Comparison of ENCODE assay signal across 13 mouse cellular contexts in the genomic region with DNA sequence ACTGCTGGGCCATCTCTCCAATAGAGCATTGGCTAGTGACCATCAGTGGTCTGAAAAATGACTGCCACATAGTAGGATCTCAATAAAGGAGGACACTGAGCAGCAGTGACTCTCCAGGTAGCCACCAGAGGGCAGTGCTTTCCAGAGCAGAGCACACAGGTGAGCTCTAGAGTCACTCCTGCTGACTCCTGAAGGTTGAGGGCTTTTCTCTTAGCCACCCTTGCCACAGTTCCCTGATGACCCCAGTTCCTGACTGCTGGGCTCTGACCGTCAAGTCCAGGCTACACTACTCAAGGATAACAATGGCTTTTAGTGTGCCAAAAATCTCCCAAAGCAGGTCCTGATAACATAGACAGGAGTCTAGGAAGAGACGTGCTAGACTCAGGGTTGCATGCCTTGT. TPM values are rescaled to one million over a fixed set of nuclear protein-coding genes. Genes with fewer than 3 reads are reported as not detected.
DNase-seq lines count a peak whose midpoint lies in the region; ATAC-seq and TF ChIP-seq lines count a peak whose summit lies in the region.
"Had no signal": no experiment of that assay in that cellular context is flagged by ENCODE, and none has a peak within 500 bp of the region (broad histone marks: within the 10 kb centered on the region; RNA-seq: fewer than 3 reads in every experiment).

No protein-coding gene starts in this region.

- no peak overlapping the region for H3K9ac ChIP-seq in forebrain, postnatal 0 days
- no peak overlapping the region for H3K9ac ChIP-seq in forebrain, embryonic 13.5 days
- H3K9ac ChIP-seq in liver, embryonic 14.5 days (replicated peaks), result no peak overlapping the region
- H3K9ac ChIP-seq in liver, embryonic 12.5 days, result no peak overlapping the region

- 82% methylated on average over 2 of the region's 2 CpGs for WGBS in forebrain, postnatal 0 days
- WGBS in forebrain, embryonic 13.5 days, result 84% methylated on average over 2 of the region's 2 CpGs
- WGBS in liver, embryonic 14.5 days (ENCODE audit: insufficient replicate concordance), result 68% methylated on average over 2 of the region's 2 CpGs
- 72% methylated on average over 2 of the region's 2 CpGs for WGBS in liver, embryonic 12.5 days (ENCODE audit: insufficient replicate concordance)
- WGBS in small intestine, adult 2 months, result 84% methylated on average over 2 of the region's 2 CpGs

- H3K4me1 ChIP-seq in forebrain, postnatal 0 days (ENCODE audit: insufficient read depth), result no peaks in the 10 kb centered on the region
- peaks cover 27% of the 10 kb centered on the region for H3K4me1 ChIP-seq in forebrain, embryonic 13.5 days
- peaks cover 0 to 11% of the 10 kb centered on the region in 2 experiments; a peak in 2 of 4 replicates for H3K4me1 ChIP-seq in liver, embryonic 14.5 days (replicated peaks; ENCODE audit: control insufficient read depth in 2 of 2, insufficient read depth in 2 of 2, low read length in 1 of 2)
- peaks cover 28% of the 10 kb centered on the region for H3K4me1 ChIP-seq in liver, embryonic 12.5 days
- peaks cover 6% of the 10 kb centered on the region; the same call in 1 of the 2 replicates for H3K4me1 ChIP-seq in small intestine, adult 2 months (ENCODE audit: control insufficient read depth, insufficient read depth, insufficient read length, low read length)

- TF ChIP-seq EP300 in liver, embryonic 14.5 days (IDR thresholded peaks at IDR 0.05; ENCODE audit: low read depth), result no peak

- no peak for DNase-seq in forebrain, postnatal 0 days
- DNase-seq in liver, embryonic 14.5 days (ENCODE audit: low read depth in 3 of 3, low spot score in 3 of 3), result no peak
- DNase-seq in R1 (ENCODE audit: low read depth, low spot score), result peak; percentile 68
- no peak for DNase-seq in adrenal gland, postnatal 10 days
- no peak for DNase-seq in urinary bladder, postnatal 25 days (ENCODE audit: low spot score)
- DNase-seq: adrenal gland, postnatal 14 days; cerebellum, postnatal 14 days had no signal

- H3K27ac ChIP-seq in forebrain, postnatal 0 days (ENCODE audit: low read depth, low read length), result no peak overlapping the region
- no peak overlapping the region for H3K27ac ChIP-seq in forebrain, embryonic 13.5 days
- H3K27ac ChIP-seq in liver, embryonic 14.5 days, result no peak overlapping the region
- no peak overlapping the region for H3K27ac ChIP-seq in liver, embryonic 12.5 days
- H3K27ac ChIP-seq in small intestine, adult 2 months (ENCODE audit: insufficient read depth, low read depth, low read length), result no peak overlapping the region

- no peaks in the 10 kb centered on the region for H3K9me3 ChIP-seq in forebrain, postnatal 0 days (ENCODE audit: low read length)
- no peaks in the 10 kb centered on the region for H3K9me3 ChIP-seq in forebrain, embryonic 13.5 days (replicated peaks)
- H3K9me3 ChIP-seq in liver, embryonic 14.5 days (ENCODE audit: control insufficient read depth, low read length), result no peaks in the 10 kb centered on the region
- H3K9me3 ChIP-seq in liver, embryonic 12.5 days (replicated peaks), result no peaks in the 10 kb centered on the region
- H3K9me3 ChIP-seq: megakaryocyte, embryonic 14.5 days had no signal

- H3K36me3 ChIP-seq in forebrain, postnatal 0 days (ENCODE audit: insufficient read depth), result peaks cover 10% of the 10 kb centered on the region; the same call in 1 of the 2 replicates
- H3K36me3 ChIP-seq in forebrain, embryonic 13.5 days (ENCODE audit: poor library complexity, severe bottlenecking), result no peaks in the 10 kb centered on the region
- H3K36me3 ChIP-seq in liver, embryonic 14.5 days (replicated peaks; ENCODE audit: control insufficient read depth, insufficient read depth, low read depth), result no peaks in the 10 kb centered on the region
- peaks cover 8% of the 10 kb centered on the region for H3K36me3 ChIP-seq in liver, embryonic 12.5 days
- H3K36me3 ChIP-seq in small intestine, adult 2 months (ENCODE audit: control insufficient read depth, insufficient read depth, low read length), result no peaks in the 10 kb centered on the region

- H3K27me3 ChIP-seq in forebrain, postnatal 0 days (ENCODE audit: insufficient read depth, low read length), result no peaks in the 10 kb centered on the region
- no peaks in the 10 kb centered on the region for H3K27me3 ChIP-seq in forebrain, embryonic 13.5 days
- no peaks in the 10 kb centered on the region for H3K27me3 ChIP-seq in liver, embryonic 14.5 days (ENCODE audit: control insufficient read depth, insufficient read depth, low read length)
- peaks cover 4% of the 10 kb centered on the region; the same call in 1 of the 2 replicates for H3K27me3 ChIP-seq in liver, embryonic 12.5 days (replicated peaks)
- no peaks in the 10 kb centered on the region for H3K27me3 ChIP-seq in small intestine, adult 2 months (ENCODE audit: control insufficient read depth, insufficient read depth, low read length)

- no peak overlapping the region for H3K4me3 ChIP-seq in forebrain, postnatal 0 days (ENCODE audit: low read depth, low read length)
- no peak overlapping the region for H3K4me3 ChIP-seq in forebrain, embryonic 13.5 days
- no peak overlapping the region for H3K4me3 ChIP-seq in liver, embryonic 14.5 days (ENCODE audit: insufficient read depth in 1 of 2, low read depth in 2 of 2, low read length in 2 of 2)
- no peak overlapping the region for H3K4me3 ChIP-seq in liver, embryonic 12.5 days
- no peak overlapping the region for H3K4me3 ChIP-seq in small intestine, adult 2 months (ENCODE audit: low read depth, low read length)
- H3K4me3 ChIP-seq: erythroblast, embryonic 14.5 days; megakaryocyte, embryonic 14.5 days had no signal

- peak; percentile 39 for TF ChIP-seq CTCF in forebrain, postnatal 0 days (IDR thresholded peaks at IDR 0.05; ENCODE audit: low read depth)
- TF ChIP-seq CTCF in liver, embryonic 14.5 days (IDR thresholded peaks at IDR 0.05; ENCODE audit: low read depth), result peak; percentile 74
- peak; percentile 67; the same call in 1 of the 2 replicates for TF ChIP-seq CTCF in small intestine, adult 2 months (IDR thresholded peaks at IDR 0.05; ENCODE audit: extremely low read depth, insufficient read length, insufficient replicate concordance, low read depth, low read length)

- no peak overlapping the region for H3K4me2 ChIP-seq in forebrain, postnatal 0 days (ENCODE audit: low read depth)
- no peak overlapping the region for H3K4me2 ChIP-seq in forebrain, embryonic 13.5 days
- H3K4me2 ChIP-seq in liver, embryonic 14.5 days (ENCODE audit: low read depth), result no peak overlapping the region
- no peak overlapping the region for H3K4me2 ChIP-seq in liver, embryonic 12.5 days

- no peak for TF ChIP-seq POLR2A in small intestine, adult 2 months (IDR thresholded peaks at IDR 0.05; ENCODE audit: low read depth, low read length)

- ATAC-seq in forebrain, postnatal 0 days, result no peak
- no peak for ATAC-seq in forebrain, embryonic 13.5 days
- ATAC-seq in liver, embryonic 14.5 days (ENCODE audit: insufficient read depth), result no peak
- ATAC-seq in liver, embryonic 12.5 days, result no peak

RNA-seq across cellular contexts. Expression of a gene that starts 16.1 kb away (rescaled TPM):
- total RNA-seq in forebrain, postnatal 0 days (2014; rRNA removed), result 16.6 and 22.0 TPM in 2 replicates
- polyA plus RNA-seq in forebrain, postnatal 0 days (2015; fragmentation: Nextera tagmentation; extraction: Ambion mirVana), result 6.5 and 8.7 TPM in 2 replicates
- 6.7 and 7.8 TPM in 2 replicates for polyA plus RNA-seq in forebrain, embryonic 13.5 days (2015; fragmentation: Nextera tagmentation; extraction: Ambion mirVana)
- polyA plus RNA-seq in liver, embryonic 14.5 days (2012; rRNA removed), result 2.2 and 2.3 TPM in 2 replicates
- polyA plus RNA-seq in liver, embryonic 14.5 days (2014; fragmentation: Nextera tagmentation; extraction: Ambion mirVana), result 0.84 and 0.95 TPM in 2 replicates
- polyA plus RNA-seq in liver, embryonic 12.5 days (2016; fragmentation: Nextera tagmentation; extraction: Ambion mirVana), result 3.5 and 3.9 TPM in 2 replicates
- 11.3 and 17.1 TPM in 2 replicates for polyA plus RNA-seq in small intestine, adult 2 months (2012; rRNA removed)
- 10 to 100 TPM; 22.1 to 24.2 TPM for total RNA-seq in adrenal gland, postnatal 10 days (2021)
- polyA plus RNA-seq: erythroblast, embryonic 14.5 days had no signal

RNA-seq across cellular contexts. Expression of a gene that starts 20.5 kb away (rescaled TPM):
- total RNA-seq in forebrain, postnatal 0 days (2014; rRNA removed), result 0.14 and 0.15 TPM in 2 replicates
- polyA plus RNA-seq in forebrain, postnatal 0 days (2015; fragmentation: Nextera tagmentation; extraction: Ambion mirVana), result 0.18 and 0.34 TPM in 2 replicates
- 0.25 and 0.26 TPM in 2 replicates for polyA plus RNA-seq in forebrain, embryonic 13.5 days (2015; fragmentation: Nextera tagmentation; extraction: Ambion mirVana)
- polyA plus RNA-seq in liver, embryonic 14.5 days (2012; rRNA removed), result 0.01 and 0.02 TPM in 2 replicates
- not detected in 2 replicates for polyA plus RNA-seq in liver, embryonic 14.5 days (2014; fragmentation: Nextera tagmentation; extraction: Ambion mirVana)
- not detected in 2 replicates for polyA plus RNA-seq in liver, embryonic 12.5 days (2016; fragmentation: Nextera tagmentation; extraction: Ambion mirVana)
- 0.24 and 0.51 TPM in 2 replicates for polyA plus RNA-seq in small intestine, adult 2 months (2012; rRNA removed)
- total RNA-seq in adrenal gland, postnatal 10 days (2021), result 1 to 10 TPM; 1.1 to 1.2 TPM
- polyA plus RNA-seq: erythroblast, embryonic 14.5 days; intestine, embryonic 14.5 days had no signal

RNA-seq across cellular contexts. Expression of a gene that starts 26.6 kb away (rescaled TPM):
- total RNA-seq in forebrain, postnatal 0 days (2014; rRNA removed), result 40.2 and 56.4 TPM in 2 replicates
- 123 and 135 TPM in 2 replicates for polyA plus RNA-seq in forebrain, postnatal 0 days (2015; fragmentation: Nextera tagmentation; extraction: Ambion mirVana)
- polyA plus RNA-seq in forebrain, embryonic 13.5 days (2015; fragmentation: Nextera tagmentation; extraction: Ambion mirVana), result 44.1 and 45.2 TPM in 2 replicates
- polyA plus RNA-seq in liver, embryonic 14.5 days (2012; rRNA removed), result 35.0 and 47.8 TPM in 2 replicates
- polyA plus RNA-seq in liver, embryonic 14.5 days (2014; fragmentation: Nextera tagmentation; extraction: Ambion mirVana), result 73.9 and 74.7 TPM in 2 replicates
- 83.8 and 88.7 TPM in 2 replicates for polyA plus RNA-seq in liver, embryonic 12.5 days (2016; fragmentation: Nextera tagmentation; extraction: Ambion mirVana)
- polyA plus RNA-seq in small intestine, adult 2 months (2012; rRNA removed), result 20.8 and 22.1 TPM in 2 replicates
- 10 to 100 TPM; 66.1 to 78.6 TPM for total RNA-seq in adrenal gland, postnatal 10 days (2021)

RNA-seq across cellular contexts. Expression of a gene that starts 46.1 kb away (rescaled TPM):
- 39.6 and 45.5 TPM in 2 replicates for total RNA-seq in forebrain, postnatal 0 days (2014; rRNA removed)
- 45.6 and 47.7 TPM in 2 replicates for polyA plus RNA-seq in forebrain, postnatal 0 days (2015; fragmentation: Nextera tagmentation; extraction: Ambion mirVana)
- 30.1 and 32.7 TPM in 2 replicates for polyA plus RNA-seq in forebrain, embryonic 13.5 days (2015; fragmentation: Nextera tagmentation; extraction: Ambion mirVana)
- 3.4 and 6.8 TPM in 2 replicates for polyA plus RNA-seq in liver, embryonic 14.5 days (2012; rRNA removed)
- 11.2 and 11.4 TPM in 2 replicates for polyA plus RNA-seq in liver, embryonic 14.5 days (2014; fragmentation: Nextera tagmentation; extraction: Ambion mirVana)
- 19.5 and 20.0 TPM in 2 replicates for polyA plus RNA-seq in liver, embryonic 12.5 days (2016; fragmentation: Nextera tagmentation; extraction: Ambion mirVana)
- polyA plus RNA-seq in small intestine, adult 2 months (2012; rRNA removed), result 0.55 and 0.63 TPM in 2 replicates
- total RNA-seq in adrenal gland, postnatal 10 days (2021), result 10 to 100 TPM; 14.1 to 18.8 TPM
